Mouse (Mus musculus) thymus, postnatal 0 days (tissue): Measurements from ENCODE around the gene Vmn1r211. TPM values are rescaled to one million over a fixed set of nuclear protein-coding genes. Genes with fewer than 3 reads are reported as not detected.
"Not testable (repeated sequence)": the region's sequence is repeated elsewhere in the genome, so short reads cannot be mapped to it uniquely, and the experiment has no call there.

Experiments
- DNase-seq: peaks from one replicate; pipeline ENCODE4 v3.0.0-alpha.2; 2015; ENCODE audit warnings: low spot score
- polyA plus RNA-seq: library from polyadenylated mRNA; unstranded; fragments of >200 nt; fragmentation: Nextera tagmentation; extraction: Ambion mirVana; gene quantifications from 2 replicates; pipeline ENCODE4 v1.2.1, GENCODE M21; 2015

Gene Vmn1r211
- not detected in 2 replicates for polyA plus RNA-seq

DNA sequence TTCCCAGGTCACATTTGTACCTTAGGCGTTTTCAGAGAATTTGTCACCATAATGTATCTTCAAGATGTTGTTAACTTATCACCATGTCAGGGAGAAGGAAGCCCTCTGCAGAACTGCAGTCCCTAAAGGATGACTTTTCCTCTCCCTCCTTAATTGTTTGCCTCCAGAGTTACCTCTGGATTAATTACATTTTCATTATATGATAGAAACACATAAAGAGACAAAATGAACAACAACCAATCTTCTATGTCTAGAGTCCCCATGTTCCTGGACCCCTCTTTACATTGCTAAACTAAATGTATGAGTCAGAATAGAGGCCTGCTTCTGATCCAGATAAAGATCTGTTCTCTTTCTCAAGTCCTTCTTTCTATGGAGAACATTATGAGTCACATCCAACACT, at the start of gene Vmn1r211:
Gene Vmn1r211, minus strand, starts transcription at position 101 of the 400 bp plus-strand sequence.
- DNase-seq = no peak

DNA sequence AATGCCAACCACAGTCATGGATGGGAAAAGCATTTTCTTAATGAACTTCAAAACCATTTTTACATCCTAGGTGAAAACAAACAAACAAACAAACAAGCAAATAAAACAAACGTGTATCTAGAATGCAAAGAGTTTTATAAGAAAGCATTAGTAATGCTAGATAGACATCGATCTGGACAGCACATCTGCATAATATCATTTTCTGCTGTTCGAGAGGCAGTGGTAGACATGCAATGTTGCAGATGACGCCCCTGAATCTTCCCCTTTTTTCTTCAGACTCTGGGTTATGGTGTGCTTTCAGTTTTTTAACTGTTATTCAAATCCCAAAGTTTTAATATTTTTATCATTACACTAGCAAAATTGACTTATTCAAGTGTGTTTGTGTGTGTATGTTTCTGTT, 26.7 kb upstream of the Vmn1r211 start, which contains the start of gene Vmn1r212:
Gene Vmn1r212, minus strand, starts transcription at position 101 of the 400 bp plus-strand sequence.
- DNase-seq = no peak

DNA sequence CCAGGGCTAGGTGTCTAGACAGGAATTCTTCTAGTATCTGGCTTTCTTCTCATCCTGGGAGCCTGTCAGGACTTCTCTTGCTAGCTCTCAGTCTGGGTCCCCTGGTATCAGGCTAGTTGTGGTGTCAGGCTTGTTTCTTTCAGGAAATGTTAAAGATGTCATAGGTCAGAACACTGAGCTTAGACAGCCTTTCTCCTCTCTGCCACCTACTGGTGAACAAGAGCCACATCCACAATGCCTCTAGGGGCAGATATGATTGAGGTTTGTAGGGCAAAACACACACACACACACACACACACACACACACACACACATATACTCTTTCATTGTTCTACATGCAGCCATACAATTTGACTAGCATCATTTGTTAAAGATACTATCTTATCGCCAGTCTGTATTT, 21.9 kb upstream of the Vmn1r211 start:
- no peak for DNase-seq

DNA sequence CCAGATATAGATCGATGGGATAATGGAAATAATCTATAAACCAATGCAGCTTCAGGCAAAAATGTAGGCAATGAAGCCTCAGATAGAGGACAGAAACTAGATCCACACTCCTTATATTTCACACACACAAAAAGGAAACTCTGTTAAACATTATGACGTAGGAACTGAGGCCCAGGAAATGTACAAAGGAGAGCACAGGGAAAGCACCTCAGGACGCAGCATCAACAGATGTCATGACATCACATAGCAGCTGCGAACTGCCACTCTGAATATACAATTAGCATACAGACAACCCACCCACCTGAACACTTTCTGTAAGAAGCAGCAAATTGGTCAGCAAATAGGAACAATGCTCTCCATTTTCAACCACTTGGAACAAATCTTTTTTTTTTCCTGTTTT, 2.6 kb downstream of the Vmn1r211 start:
- DNase-seq = no peak

DNA sequence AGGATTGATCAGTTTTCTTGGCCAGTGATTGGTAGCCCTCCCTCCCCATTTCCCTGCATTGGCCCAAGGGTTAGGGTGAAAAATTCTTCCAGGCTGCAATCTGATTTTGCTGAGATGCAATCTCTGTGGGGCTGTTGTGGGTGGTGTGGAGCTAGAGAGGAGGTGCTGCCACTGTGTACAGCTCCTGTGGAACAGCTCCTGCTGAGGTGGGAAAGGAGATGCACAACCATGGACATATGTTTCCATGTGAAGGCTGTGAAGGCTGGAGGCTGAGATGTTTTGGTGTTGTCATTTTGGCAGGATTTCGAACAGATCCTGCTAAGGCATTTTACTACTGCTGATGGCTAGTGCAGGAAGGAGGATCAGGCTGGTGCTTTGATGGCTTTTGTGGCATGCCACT, 10.6 kb downstream of the Vmn1r211 start:
- no peak for DNase-seq

DNA sequence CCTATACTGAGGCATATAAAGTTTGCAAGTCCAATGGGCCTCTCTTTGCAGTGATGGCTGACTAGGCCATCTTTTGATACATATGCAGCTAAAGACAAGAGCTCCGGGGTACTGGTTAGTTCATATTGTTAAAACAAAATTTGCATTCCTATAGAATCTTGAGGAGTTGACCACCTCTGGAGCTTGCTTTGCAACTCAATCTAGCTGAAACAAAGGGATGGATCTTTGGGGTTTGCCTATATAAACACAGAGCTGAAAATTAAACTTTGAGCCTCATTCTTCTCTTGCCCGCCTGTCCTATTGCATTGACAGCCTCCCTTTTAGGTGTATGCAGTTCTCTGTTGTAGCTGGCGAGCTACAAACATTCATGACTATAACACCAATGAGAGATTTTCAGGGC, 13.1 kb downstream of the Vmn1r211 start:
- not testable (repeated sequence) for DNase-seq

DNA sequence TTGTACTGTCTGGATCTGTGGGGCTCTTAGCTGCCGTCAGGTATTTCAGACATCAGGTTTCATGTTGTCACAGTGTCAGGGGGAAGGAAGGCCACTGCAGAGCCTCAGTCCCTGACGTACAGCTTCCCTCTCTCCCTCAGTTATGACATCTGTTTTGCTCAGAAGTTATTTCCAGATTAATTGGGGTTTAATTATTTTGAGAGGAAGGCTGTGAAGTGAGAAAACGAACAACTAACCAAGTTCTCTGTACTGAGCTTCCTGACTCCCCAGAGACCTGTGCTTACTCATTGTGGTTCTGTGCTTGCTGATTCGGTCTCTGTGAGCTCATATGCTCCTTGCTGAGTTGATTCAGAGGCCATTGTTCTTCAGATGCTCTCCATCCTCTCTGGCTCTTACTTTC, 26.1 kb downstream of the Vmn1r211 start, which contains the start of gene Vmn1r210:
Gene Vmn1r210, minus strand, starts transcription at position 101 of the 400 bp plus-strand sequence.
- no peak for DNase-seq

DNA sequence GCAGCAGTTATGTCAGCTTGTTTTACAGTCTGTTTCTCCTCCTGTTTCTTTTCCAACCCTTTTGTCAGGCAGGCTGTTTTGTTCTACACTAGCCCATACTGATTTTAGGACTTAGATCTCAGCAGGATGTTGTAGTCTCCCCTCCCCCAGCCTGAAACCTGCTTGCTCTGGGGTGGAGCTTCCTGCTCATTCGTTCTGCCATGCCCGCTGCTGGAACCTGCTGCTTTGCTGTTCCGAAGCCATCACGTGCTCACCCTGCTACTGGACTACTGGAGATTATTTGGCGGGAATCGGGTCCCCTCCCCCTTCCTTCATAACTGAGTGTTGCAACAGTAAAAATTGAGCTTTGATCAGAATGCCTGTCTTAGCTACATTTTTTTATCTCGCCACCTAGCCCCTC, 28.0 kb downstream of the Vmn1r211 start:
- not testable (repeated sequence) for DNase-seq

DNA sequence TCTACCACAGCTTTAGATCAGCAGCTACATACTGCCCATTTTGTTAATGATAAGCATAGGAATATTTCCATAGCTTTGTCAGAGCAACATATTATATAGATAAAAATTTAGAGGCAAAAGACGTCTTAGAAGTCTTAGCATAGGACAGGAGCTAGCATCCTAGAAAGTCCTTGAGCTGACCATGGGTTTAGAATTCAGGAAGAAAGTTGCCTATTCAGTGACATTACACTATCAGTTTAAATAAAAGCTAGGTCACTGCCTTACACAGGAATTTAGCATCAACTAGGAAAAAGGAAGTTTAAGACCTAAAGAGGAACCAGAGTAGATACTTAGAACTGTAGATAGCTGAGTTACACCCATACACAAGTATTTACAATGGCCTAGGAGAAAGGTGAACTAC, 35.8 kb downstream of the Vmn1r211 start:
- DNase-seq = not testable (repeated sequence)

DNA sequence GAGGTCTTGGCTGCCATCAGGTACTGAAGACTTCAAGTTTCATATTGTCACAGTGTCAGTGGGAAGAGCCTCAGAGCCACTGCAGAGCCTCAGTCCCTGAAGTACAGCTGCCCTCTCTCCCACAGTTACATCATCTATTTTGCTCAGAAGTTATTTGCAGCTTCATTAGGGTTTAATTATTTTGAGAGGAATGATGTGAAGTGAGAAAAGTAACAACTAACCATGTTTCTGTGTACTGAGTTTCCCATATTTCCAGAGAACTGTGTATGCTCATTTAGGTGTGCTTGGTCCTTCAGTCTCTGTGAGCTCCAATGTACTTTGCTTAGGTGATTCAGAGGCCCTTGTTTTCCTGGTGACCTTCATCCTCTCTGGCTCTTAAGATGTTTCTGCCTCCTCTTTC, 47.8 kb downstream of the Vmn1r211 start, which contains the start of gene Vmn1r209:
Gene Vmn1r209, minus strand, starts transcription at position 101 of the 400 bp plus-strand sequence.
- DNase-seq = not testable (repeated sequence)

Other genes starting within 250 kb of the Vmn1r211 start
- not detected in 2 replicates for gene Vmn1r206, start 233.3 kb downstream of the Vmn1r211 start, polyA plus RNA-seq
- not detected in 2 replicates for gene Vmn1r207-ps, start 127.9 kb downstream of the Vmn1r211 start, polyA plus RNA-seq
- not detected in 2 replicates for gene Vmn1r208, start 80.2 kb downstream of the Vmn1r211 start, polyA plus RNA-seq
- gene Vmn1r209, start 47.9 kb downstream of the Vmn1r211 start, polyA plus RNA-seq = not detected in 2 replicates
- not detected in 2 replicates for gene Vmn1r210, start 26.2 kb downstream of the Vmn1r211 start, polyA plus RNA-seq
- gene Vmn1r212, start 26.6 kb upstream of the Vmn1r211 start, polyA plus RNA-seq = not detected in 2 replicates
- gene Vmn1r213, start 150.1 kb upstream of the Vmn1r211 start, polyA plus RNA-seq = not detected in 2 replicates
- not detected in 2 replicates for gene Vmn1r214, start 172.9 kb upstream of the Vmn1r211 start, polyA plus RNA-seq
- gene Vmn1r215, start 210.5 kb upstream of the Vmn1r211 start, polyA plus RNA-seq = not detected in 2 replicates